Mouse (Mus musculus): Measurements from ENCODE around the gene Agap3. TPM values are rescaled to one million over a fixed set of nuclear protein-coding genes. Genes with fewer than 3 reads are reported as not detected.

The Agap3 gene
- 143 and 150 TPM in 2 replicates for polyA plus RNA-seq (2012; rRNA removed)

DNA sequence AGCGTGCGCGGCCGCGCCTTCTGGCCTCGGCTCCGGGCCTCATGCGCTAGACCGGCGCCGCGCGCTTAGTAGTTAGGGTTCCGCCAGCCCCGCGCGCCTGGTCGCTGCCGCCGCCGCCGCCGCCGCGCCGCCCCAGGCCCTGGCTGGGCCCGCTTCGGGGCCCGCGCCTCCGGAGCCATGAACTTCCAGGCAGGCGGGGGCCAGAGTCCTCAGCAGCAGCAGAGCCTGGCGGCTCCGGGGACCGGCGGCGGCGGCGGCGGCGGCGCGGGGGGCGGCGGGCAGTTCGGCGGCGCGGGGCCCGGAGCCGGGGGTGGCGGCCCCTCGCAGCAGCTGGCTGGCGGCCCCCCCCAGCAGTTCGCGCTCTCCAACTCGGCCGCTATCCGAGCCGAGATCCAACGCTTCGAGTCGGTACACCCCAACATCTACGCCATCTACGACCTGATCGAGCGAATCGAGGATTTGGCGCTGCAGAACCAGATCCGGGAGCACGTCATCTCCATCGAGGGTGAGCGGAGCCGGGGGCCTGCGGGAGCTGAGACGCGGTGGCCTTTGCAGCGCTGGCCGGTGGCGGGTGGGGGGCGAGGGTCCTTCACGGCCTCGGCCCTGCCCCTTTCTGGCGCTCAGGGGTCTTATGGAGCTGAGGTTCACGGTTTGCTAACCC is at the start of gene Agap3:
Gene Agap3, plus strand, starts transcription at position 148 of the 661 bp plus-strand sequence.

DNA sequence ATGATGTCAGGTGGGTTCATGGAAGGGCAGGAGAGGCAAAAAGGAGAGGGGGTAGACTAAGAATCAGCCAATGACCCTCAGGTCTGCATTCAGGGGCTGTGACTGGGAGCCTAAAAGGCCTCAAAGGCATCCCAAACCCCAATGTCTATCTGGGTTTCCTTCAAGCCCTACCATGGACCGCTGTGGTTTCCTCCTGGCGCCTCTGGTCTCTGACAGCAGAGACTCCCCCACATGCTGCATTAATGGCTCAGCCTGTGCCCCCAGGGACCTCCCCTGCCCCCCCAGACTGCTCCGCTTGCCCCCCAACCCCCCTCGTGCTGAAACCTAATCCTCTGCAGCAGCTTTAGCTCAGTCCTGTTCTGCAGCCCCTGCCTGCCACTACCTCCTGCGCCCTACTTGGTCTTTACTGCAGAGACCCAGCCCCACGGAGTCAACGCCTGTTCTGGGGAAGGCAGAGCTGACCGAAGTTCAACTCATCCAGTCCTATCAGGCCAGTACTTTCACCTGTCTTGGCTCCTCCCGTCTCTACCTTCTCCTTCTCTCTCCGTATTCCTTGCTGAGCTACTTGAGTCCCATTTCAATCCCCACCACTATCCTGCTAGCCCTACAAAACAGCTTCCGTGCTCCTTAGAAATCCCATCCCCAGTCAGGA is 38.8 kb upstream of the Agap3 start, which contains the start of gene Asic3:
Gene Asic3, plus strand, starts transcription at position 351 of the 652 bp plus-strand sequence.

DNA sequence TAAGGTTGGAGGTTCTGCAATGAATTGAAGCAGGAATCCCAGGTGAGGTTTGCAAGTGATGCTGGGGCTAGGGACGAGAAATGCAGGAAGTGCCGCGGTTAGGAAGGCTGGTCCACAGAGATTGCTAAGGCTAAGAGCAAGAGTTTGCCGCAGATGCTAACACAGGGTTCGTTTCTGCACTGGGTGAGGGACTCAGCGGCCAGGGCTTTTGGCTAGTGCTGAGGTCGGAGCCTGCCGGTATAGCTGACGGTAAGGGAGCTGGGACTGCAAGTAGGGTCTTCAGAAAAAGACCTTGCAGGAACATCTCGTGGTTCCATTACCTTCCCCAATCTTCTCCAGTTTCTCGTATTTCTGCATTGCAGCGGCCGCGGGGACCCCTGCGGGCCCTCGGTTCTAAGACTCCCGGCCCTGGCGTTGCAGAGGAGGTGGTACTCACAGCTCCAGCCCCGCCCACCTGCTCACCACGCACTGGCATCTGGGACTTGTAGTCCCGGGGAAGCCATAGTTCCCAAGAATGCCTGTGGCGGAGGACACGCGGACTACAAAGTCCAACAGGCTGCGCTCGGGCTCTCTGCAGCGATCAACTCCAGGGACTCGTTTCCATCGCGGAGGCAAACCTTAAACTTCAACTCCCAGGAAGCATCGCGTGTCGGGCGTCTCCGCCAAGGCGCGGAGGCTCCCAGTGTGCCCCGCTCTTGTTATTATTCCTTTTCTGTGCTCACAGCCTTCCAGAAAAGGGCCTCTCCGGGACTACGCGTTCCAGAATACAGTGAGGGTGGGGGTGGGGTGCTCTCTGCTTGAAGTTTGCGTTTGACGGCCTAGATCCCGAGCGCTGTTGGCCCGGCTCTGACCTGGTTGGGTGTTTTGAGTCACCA is 28.6 kb upstream of the Agap3 start, which contains the start of the genes Cdk5 and Slc4a2:
Gene Cdk5, minus strand, starts transcription at position 402 of the 875 bp plus-strand sequence.
Gene Slc4a2, plus strand, starts transcription at position 709 of the 875 bp plus-strand sequence.

DNA sequence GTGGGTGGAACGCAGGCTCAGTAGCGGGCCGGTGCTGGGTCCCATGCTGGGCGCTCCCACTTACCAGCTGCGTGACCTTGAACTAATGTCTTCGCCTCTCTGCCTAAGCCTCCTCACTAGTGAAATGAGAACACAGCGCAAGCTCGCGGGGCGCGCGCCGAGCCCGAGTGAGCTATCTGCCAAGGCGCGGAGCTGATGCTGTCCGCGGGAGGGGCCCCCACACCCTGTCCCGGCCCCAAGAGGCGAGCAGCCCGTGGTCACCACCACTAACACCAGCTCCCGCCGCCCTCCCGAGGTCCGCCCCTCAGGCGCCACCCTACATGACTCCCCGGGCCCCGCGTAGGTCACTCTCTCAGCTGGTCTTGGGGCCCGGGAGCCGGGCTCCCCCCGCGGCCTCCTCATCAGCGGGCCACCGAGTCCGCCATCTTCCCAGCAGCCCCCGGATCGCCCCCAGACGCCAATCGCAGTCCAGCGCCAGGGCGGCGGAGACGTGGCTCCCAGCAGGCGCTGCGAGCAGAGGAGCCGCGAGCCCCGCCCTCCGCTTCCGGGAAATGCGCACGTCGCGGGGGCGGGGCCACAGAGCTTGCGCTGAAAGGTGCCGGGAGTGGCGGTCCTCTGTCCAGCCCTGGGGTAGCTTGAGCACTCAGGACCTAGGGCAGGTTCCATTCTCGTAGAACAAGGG is 7.1 kb upstream of the Agap3 start, which contains the start of gene Fastk:
Gene Fastk, minus strand, starts transcription at position 542 of the 682 bp plus-strand sequence.

DNA sequence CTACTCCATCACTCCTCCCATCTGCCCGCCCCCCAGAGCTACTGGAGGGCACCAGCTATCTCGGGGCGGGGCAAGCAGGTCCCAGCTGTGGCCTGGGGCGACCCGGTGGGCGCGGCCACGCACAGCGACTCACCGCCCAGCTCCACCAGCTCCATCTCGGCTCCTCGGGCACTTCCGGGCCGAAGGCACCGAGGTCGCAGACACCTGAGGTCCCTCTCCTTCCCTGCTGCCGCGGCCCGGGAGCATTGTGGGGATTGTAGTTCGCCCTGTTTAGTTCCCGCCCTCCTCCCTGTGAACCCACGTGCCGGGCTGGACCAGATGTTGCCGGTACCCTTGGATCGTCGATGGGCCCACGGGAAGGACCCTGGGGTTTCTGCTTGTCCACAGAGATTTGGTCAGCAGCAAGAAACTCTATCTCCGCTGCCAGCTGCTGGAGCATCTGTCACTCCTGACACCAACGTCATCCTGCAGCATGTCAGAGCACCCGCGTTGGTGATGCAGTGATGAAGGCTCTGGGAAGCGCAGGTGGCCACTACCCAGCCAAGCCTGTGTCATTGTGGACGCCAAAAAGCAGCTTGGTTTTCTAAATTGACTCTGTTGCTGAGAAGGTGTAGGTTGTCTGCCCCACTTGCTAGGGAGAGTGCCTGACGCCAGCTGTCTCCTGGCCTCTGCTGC is 4.2 kb upstream of the Agap3 start, which contains the start of gene Tmub1:
Gene Tmub1, minus strand, starts transcription at position 231 of the 675 bp plus-strand sequence.

DNA sequence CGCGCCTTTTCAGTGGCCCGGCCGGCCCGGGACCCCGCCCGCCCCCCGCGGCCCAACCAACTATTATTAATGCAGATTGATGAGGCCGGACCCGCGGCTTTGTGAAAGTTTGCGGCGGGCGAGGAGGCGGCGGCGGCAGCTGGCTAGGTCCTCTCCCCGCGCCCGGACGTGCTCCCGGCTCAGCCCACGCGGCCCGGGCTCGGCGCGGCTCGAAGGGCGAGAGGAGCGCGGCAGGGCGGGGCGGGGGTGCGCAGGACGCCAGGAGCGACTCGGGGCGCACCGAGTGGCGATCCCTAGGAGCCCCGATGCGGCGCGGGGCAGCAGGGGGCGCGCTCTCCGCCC is 74.9 kb downstream of the Agap3 start, which contains the start of gene Gbx1:
Gene Gbx1, minus strand, starts transcription at position 314 of the 342 bp plus-strand sequence.

DNA sequence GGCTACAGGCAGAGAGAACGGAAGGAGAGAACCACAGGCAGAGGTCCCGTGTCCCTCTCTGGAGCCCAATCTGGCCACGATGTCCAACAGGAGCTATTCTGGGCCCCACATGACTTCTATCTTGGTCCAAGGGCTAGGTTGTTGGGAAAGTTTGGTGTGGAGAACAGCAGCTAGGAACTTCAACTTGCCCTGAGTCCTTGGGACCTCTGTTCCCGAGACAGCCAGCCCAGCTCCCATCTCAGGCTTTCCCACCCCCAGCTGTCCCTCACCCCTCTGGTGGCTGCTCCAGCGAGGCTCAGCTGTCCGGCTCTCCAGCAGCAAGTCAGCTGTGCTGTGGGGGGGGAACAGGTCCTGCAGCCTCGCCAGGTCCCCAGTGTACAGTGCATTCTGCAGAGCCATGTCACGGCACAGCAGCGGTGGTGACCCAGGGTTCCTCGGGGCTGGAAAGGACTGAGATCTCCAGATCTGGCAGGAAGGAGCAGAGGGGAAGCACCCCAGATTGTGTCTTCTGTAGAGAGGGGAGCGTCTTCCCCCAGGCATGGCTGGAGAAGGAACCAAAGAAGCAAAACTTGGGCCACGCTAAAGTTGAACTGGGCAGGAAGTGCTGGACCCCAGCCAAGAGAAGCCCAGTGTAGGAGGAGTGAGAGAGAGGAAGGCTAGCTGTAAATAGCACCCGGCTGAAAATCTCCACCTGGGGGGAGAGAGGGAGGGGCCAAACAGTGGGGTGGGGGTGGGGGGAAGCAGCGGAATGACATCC is 88.6 kb downstream of the Agap3 start, which contains the start of gene Asb10:
Gene Asb10, minus strand, starts transcription at position 592 of the 757 bp plus-strand sequence.

Other genes starting within 250 kb of the Agap3 start
- gene Kcnh2, start 100.6 kb upstream of the Agap3 start, polyA plus RNA-seq (2012; rRNA removed) = 180 TPM in 2 replicates
- gene Nos3, start 87.4 kb upstream of the Agap3 start, polyA plus RNA-seq (2012; rRNA removed) = 24.5 and 26.5 TPM in 2 replicates
- 5.5 and 13.3 TPM in 2 replicates for gene Atg9b, start 60.0 kb upstream of the Agap3 start, polyA plus RNA-seq (2012; rRNA removed)
- 83.5 and 96.0 TPM in 2 replicates for gene Abcb8, start 58.5 kb upstream of the Agap3 start, polyA plus RNA-seq (2012; rRNA removed)
- gene Asic3, start 38.8 kb upstream of the Agap3 start, polyA plus RNA-seq (2012; rRNA removed) = 1.0 and 1.2 TPM in 2 replicates
- gene Cdk5, start 28.6 kb upstream of the Agap3 start, polyA plus RNA-seq (2012; rRNA removed) = 117 and 118 TPM in 2 replicates
- gene Slc4a2, start 28.3 kb upstream of the Agap3 start, polyA plus RNA-seq (2012; rRNA removed) = 124 and 127 TPM in 2 replicates
- gene Fastk, start 6.9 kb upstream of the Agap3 start, polyA plus RNA-seq (2012; rRNA removed) = 290 and 311 TPM in 2 replicates
- gene Tmub1, start 4.3 kb upstream of the Agap3 start, polyA plus RNA-seq (2012; rRNA removed) = 68.9 and 72.3 TPM in 2 replicates
- gene Gbx1, start 75.0 kb downstream of the Agap3 start, polyA plus RNA-seq (2012; rRNA removed) = 0.03 and 0.07 TPM in 2 replicates
- gene Asb10, start 88.8 kb downstream of the Agap3 start, polyA plus RNA-seq (2012; rRNA removed) = 2.6 and 5.2 TPM in 2 replicates
- not detected in 2 replicates for gene 4931409K22Rik, start 104.6 kb downstream of the Agap3 start, polyA plus RNA-seq (2012; rRNA removed)
- 77.2 and 82.0 TPM in 2 replicates for gene Abcf2, start 125.3 kb downstream of the Agap3 start, polyA plus RNA-seq (2012; rRNA removed)
- 52.7 and 74.0 TPM in 2 replicates for gene Chpf2, start 134.6 kb downstream of the Agap3 start, polyA plus RNA-seq (2012; rRNA removed)
- 74.2 and 103 TPM in 2 replicates for gene Smarcd3, start 172.2 kb downstream of the Agap3 start, polyA plus RNA-seq (2012; rRNA removed)
- 54.0 and 57.7 TPM in 2 replicates for gene Nub1, start 233.4 kb downstream of the Agap3 start, polyA plus RNA-seq (2012; rRNA removed)

Measured in ovary, adult 2 months (tissue).